Mouse (Mus musculus): ENCODE results near the gene Carm1.

The Carm1 gene

DNA sequence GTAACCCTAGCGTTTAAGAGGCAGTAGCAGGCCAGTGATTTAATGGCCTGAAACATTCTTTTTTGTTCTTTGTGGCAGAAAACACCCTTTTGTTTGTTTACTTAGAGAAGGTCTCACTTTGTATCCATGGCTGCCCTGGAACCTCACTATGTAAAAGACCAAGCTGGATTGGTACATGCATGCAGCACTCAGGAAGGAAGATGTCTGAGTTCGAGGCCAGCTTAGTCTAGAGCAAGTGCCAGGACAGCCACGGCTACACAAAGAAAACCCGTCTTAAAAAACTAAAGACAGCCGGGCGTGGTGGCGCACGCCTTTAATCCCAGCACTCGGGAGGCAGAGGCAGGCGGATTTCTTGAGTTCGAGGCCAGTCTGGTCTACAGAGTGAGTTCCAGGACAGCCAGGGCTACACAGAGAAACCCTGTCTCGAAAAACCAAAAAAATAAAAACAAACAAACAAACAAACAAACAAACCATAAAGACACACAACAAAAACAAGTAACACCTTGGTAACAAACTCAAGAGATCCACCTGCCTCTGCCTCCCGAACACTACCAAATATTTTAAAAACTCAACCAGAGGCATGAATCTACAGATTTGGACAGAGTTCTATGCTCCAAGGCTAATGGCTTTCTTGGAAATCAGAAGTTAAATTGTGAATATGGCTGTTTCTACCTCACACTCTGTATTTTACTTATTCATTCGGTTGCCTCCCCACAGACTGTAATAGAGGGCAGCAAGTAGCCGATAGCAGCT lies 68.3 kb downstream of the Carm1 start:
- no peak for DNase-seq (ENCODE audit: low read depth, low spot score)

DNA sequence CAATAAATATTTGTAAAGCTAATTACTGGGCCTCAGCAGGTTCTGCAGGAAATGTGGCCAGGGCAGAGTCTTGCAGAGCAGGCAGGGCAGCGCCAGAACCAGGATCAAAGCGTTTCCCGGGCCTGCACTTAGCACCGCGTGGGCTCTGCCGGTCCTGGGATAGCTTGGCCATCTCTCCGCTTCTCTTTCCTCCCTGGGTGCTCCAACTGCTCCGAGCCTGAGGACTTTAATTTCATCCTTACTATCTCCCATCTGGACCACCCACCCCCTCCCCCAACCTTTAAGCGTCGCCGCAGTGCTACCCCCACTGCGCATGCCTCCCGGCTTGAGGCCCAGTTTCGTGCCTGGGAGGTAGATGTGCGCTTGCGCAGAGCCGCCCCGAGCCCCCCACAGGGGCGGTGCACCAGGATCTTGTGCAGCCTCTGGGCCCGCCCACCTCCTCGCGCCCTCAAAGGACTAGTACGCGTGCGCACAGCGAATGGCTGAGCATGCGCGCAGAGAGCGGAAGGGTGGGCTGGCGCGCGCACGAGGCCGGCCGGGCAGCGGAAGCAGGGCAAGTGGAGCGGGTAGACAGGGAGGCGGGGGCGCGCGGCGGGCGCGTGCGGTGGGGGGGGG lies 69.0 kb downstream of the Carm1 start, which contains the start of gene Smarca4:
TSS of gene Smarca4 (plus strand) at position 553 of the 615 bp plus-strand sequence.
- DNase-seq (ENCODE audit: low read depth, low spot score) = peak; percentile 100

DNA sequence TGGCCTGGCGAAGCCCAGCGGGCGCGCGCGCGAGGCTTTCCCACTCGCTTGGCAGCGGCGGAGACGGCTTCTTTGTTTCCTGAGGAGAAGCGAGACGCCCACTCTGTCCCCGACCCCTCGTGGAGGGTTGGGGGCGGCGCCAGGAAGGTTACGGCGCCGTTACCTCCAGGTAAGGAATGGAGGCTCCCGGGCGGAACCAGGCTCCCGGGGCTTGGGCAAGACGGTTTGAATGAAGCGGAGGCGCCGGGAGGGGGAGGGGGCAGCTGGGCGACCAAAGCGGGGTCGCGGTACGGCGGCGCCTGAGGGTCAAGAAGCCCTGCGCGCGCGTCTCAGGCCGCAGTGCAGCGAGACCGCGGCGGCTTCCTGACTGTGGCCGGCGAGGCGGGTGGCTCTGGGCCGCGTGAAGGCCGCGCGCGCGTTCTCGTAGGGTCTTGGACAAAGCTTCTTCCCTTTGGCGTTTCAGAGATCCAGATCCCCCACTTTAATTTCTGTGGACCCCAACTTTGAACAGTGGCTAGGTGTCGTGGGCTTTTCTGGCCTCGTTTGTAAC lies 69.6 kb downstream of the Carm1 start:
- DNase-seq (ENCODE audit: low read depth, low spot score) = peak; percentile 86

DNA sequence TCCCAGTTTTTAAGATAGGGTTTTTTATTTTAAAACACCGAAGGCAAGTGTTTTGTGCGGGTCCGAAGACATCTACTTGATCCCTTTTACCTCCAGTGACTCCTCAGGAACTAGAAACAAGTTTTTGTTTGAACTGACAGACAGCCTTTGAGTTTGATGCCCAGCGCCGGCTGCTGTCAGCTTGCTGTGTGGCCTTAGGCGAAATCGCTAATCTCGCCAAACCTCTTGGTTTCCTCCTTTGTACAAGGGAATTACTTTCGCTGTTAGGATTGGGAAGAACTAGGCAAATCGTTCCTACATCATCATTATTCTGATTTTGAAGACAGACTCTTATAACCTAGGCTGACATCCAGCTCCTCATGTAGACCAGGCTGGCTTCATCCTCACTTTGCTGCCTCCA lies 70.4 kb downstream of the Carm1 start:
- no peak for DNase-seq (ENCODE audit: low read depth, low spot score)

DNA sequence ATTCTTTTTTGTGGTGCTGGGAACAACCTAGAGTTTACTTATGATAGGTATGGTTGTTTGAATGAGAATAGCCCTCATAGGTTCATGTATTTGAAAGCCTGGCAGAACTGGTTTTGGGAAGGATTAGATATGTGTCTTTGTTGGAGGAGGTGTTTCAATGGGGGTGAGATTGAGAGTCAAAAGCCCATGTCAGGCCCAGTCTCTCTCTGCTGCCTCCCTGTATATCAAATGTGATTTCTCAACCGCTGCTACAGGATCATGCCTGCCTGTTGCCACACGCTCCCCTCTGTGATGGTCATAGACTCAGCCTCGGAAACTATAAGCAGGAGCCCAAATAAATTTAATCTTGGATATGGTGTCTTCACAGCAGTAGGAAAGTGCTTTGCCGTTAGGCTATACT lies 73.5 kb downstream of the Carm1 start:
- no peak for DNase-seq (ENCODE audit: low read depth, low spot score)

DNA sequence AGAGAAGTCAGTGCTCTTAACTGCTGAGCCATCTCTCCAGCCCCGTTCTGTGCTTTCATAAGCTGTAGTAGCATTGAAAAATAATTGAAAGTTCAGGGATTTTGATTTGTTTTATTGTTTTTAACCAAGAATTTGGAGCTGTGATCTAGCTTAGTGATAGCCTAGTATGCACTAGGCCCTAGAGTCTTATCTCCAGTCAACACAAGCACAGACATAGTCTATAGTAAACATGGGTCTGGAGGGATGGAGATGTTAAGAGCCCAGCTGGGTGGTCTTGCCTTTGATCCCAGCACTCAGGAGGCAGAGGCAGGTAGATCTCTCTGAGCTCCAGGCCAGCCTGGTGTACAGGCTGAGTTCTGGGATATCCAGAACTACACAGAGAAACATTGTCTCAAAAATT lies 76.0 kb downstream of the Carm1 start:
- no peak for DNase-seq (ENCODE audit: low read depth, low spot score)

DNA sequence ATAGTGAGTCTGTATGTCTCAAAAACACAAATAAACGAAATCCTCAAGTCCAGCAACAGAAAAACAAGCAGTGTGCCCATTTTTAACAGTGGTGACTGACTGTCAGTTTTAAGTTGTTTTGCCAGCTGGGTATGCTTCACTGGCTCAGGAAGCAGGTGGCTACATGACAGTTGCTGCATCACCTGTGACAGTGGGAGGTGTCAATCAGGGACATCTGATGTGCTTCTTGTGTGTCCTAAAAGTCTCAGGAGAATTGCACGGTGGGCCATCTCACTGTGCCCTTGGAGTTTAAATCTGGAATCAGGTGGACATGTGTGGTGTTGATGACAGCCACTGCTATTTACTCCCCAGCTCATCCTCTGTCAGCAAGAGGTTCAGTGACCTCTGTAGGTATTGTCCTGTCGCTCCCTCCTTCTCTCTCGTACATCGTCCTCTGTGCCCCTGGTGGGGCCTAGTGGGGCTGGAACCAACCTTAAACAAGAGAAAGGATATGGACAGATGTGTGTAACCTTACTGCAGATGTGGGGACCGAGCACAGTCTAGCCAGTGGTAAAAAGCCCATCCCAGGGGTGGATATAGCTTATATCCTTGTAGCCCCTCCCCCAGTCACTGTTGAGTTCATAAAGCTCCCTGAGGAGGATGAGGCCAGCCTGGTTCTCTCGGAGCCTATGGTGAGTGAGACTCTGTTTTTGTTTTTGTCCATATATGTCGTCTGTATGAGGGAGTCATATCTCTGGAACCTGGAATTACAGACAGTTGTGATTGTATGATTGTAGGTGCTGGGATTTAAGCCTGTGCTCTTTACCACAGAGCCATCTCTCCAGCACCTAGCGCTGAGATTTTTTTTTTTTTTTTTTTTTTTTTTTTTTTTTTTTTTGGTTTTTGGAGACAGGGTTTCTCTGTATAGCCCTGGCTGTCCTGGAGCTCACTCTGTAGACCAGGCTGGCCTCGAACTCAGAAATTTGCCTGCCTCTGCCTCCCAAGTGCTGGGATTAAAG lies 78.9 kb downstream of the Carm1 start:
- no peak for DNase-seq (ENCODE audit: low read depth, low spot score)

DNA sequence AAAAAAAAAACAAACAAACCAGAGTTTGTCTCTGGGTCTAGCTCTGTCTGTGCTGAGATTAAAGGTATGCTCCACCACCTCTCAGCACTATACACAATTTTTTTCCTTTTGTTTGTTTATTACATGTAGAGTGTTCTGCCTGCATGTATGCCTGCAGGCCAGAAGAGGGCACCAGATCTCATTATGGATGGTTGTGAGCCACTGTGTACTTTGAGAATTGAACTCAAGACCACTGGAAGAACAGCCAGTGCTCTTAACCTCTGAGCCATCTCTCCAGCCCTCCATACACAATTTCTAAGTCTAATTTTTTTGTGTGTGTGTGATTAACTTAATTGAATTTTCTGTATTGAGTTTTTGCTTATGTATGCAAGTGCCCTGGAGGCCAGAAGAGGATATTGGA lies 79.9 kb downstream of the Carm1 start:
- DNase-seq (ENCODE audit: low read depth, low spot score) = no peak

DNA sequence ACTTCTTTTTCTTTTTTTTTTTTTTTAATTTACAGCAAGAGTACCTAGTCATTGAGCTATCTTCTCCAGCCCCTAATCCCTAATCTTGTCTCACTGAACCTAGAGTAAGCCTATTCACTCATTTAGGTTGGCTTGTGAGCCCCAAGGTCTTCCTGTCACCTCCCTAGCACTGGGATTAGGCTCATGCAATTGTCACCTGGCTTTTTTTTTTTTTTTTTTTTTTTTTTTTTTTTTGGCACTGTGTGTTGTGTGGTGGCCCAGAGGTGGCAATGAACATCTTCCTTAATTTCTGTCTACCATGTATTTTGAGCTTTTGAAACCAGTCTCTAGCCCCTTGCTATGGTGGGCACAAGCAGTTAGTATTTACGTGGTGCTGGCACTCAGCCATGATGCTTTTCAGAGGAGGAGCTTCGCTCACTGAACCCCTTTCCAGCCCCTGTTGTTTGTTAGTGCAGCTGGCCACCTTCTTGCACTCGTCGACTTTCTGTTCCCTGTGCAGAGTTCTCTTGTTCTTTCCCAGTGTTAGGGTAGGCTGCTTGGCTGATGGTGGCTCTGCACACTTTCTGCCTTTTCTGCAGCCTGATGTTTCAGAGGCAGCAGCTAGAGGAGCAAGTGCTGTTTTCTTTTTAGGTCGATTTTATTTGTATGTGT lies 80.6 kb downstream of the Carm1 start:
- no peak for DNase-seq (ENCODE audit: low read depth, low spot score)

DNA sequence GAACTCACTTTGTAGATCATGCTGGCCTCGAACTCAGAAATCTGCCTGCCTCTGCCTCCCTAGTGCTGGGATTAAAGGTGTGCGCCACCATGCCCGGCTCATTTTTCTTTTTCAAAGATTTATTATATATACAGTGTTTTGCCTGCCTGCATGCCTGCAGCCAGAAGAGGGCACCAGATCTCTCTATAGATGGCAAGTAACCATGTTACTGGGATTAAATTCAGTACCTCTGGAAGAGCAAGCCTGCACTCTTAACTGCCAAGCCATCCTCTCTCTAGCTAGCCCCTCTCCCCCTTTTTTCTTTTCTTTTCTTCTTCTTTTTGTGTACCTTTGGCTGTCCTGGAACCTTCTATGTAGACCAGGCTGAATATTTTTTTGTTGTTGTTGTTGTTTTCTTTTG lies 84.0 kb downstream of the Carm1 start:
- peak; percentile 20 for DNase-seq (ENCODE audit: low read depth, low spot score)

DNA sequence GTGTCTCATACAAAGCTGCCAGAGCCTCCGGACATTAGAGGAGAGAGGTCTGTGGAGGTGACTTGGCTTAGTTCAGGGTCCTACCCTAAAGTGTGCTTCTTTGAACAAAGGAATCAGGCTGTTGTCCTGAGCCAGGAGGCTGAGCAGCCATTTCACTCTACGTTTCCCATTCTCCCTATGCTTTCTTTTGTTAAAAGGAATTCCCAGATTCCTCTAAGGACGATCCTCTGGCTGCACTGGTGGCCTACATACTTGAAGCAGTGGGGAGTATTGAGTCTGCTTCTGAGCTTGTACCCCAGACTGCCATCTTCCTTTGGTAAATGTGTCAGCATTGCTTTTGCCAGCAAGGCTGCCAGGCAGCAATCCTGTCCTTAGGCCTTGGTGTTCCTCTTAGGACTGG lies 86.4 kb downstream of the Carm1 start:
- no peak for DNase-seq (ENCODE audit: low read depth, low spot score)

DNA sequence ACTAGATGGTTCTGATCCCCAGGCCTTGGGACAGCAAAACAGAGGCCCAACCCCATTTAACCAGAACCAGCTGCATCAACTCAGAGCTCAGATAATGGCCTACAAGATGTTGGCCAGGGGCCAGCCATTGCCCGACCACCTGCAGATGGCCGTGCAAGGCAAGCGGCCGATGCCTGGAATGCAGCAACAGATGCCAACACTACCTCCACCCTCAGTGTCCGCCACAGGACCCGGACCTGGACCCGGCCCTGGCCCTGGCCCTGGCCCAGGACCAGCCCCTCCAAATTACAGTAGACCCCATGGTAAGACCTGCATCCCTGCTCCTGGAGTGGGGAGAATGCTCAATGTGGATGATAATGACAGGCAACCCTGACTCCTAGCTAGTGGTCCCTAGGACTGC lies 88.9 kb downstream of the Carm1 start:
- DNase-seq (ENCODE audit: low read depth, low spot score) = no peak

DNA sequence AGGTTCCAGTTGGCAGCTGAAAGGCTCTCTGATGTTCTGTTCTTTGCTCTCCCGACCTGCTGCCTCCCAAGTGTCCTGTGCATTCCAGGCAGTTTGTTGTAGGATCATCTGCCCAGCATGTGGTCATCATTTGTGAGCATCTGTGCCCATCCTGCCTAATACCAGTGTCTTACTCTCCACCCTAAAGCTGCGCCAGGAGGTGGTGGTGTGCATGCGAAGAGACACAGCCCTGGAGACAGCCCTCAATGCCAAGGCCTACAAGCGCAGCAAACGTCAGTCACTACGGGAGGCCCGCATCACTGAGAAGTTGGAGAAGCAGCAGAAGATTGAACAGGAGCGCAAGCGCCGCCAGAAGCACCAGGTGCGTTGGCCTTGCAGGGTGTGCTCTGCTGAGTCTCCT lies 92.3 kb downstream of the Carm1 start:
- DNase-seq (ENCODE audit: low read depth, low spot score) = no peak

All from embryo, embryonic 11.5 days (tissue).